48 mouse cellular contexts compared by ENCODE assay signal in genomic region chr11:109827946-109828345, GRCm38 (mm10). TPM values are rescaled to one million over a fixed set of nuclear protein-coding genes. Genes with fewer than 3 reads are reported as not detected.
"Had no signal": no experiment of that assay in that cellular context is flagged by ENCODE, and none has a peak within 500 bp of the region (broad histone marks: within the 10 kb centered on the region; RNA-seq: fewer than 3 reads in every experiment).

Gene 1700012B07Rik, minus strand, starts transcription at chr11:109828046.

- DNase-seq: heart, postnatal 10 days; heart, postnatal 14 days; heart, postnatal 36 days; kidney, adult 11 months; kidney, adult 18-20 months; kidney, adult 2 months; kidney, adult 8-10 months; kidney, adult 9 months; kidney, postnatal 10 days; kidney, postnatal 14 days; kidney, postnatal 25 days; kidney, postnatal 36 days; kidney, postnatal 4 days; layer of hippocampus, adult 9-11 months; layer of hippocampus, postnatal 36 days had no signal

- H3K4me1 ChIP-seq: heart, embryonic 10.5 days; heart, embryonic 12.5 days; heart, embryonic 13.5 days; heart, embryonic 15.5 days; hindbrain, embryonic 10.5 days; hindbrain, embryonic 13.5 days; hindbrain, embryonic 15.5 days; intestine, embryonic 15.5 days; kidney, embryonic 15.5 days had no signal

- H3K36me3 ChIP-seq: heart, embryonic 10.5 days; heart, embryonic 12.5 days; heart, embryonic 13.5 days; heart, embryonic 15.5 days; hindbrain, embryonic 10.5 days; hindbrain, embryonic 12.5 days; hindbrain, embryonic 13.5 days; hindbrain, embryonic 15.5 days; intestine, embryonic 15.5 days; kidney, embryonic 15.5 days had no signal

- H3K27ac ChIP-seq: heart, embryonic 10.5 days; heart, embryonic 13.5 days; heart, embryonic 15.5 days; hindbrain, embryonic 10.5 days; hindbrain, embryonic 12.5 days; hindbrain, embryonic 13.5 days; hindbrain, embryonic 14.5 days; hindbrain, embryonic 15.5 days; hindbrain, postnatal 0 days; intestine, embryonic 15.5 days; kidney, embryonic 15.5 days; kidney, postnatal 0 days; layer of hippocampus, adult 2 months had no signal

- H3K4me3 ChIP-seq: heart, embryonic 10.5 days; heart, embryonic 12.5 days; heart, embryonic 13.5 days; heart, embryonic 15.5 days; hindbrain, embryonic 10.5 days; hindbrain, embryonic 12.5 days; hindbrain, embryonic 13.5 days; hindbrain, embryonic 15.5 days; intestine, embryonic 15.5 days; kidney, embryonic 15.5 days; layer of hippocampus, adult 2 months had no signal

- H3K27me3 ChIP-seq: heart, embryonic 12.5 days; heart, embryonic 13.5 days; heart, embryonic 15.5 days; hindbrain, embryonic 12.5 days; hindbrain, embryonic 15.5 days; intestine, embryonic 15.5 days; kidney, embryonic 15.5 days had no signal

RNA-seq across cellular contexts. Expression of gene 1700012B07Rik, which starts in this region (rescaled TPM):
- total RNA-seq: heart, postnatal 10 days; heart, postnatal 14 days; heart, postnatal 25 days; heart, postnatal 36 days; hematopoietic stem cell, adult 5-6 weeks; hindbrain, postnatal 0 days; layer of hippocampus, adult 18-20 months; layer of hippocampus, adult 2 months; layer of hippocampus, adult 8-10 months; layer of hippocampus, postnatal 10 days; layer of hippocampus, postnatal 14 days; layer of hippocampus, postnatal 25 days; layer of hippocampus, postnatal 36 days; left cerebral cortex, adult 18-20 months had no signal
- polyA plus RNA-seq: heart, embryonic 10.5 days; heart, embryonic 11.5 days; heart, embryonic 12.5 days; heart, embryonic 13.5 days; heart, embryonic 14.5 days; heart, embryonic 15.5 days; heart, embryonic 16.5 days; heart, postnatal 0 days; hindbrain, embryonic 10.5 days; hindbrain, embryonic 11.5 days; hindbrain, embryonic 12.5 days; hindbrain, embryonic 13.5 days; hindbrain, embryonic 14.5 days; hindbrain, embryonic 15.5 days; hindbrain, embryonic 16.5 days; hindbrain, postnatal 0 days; intestine, embryonic 14.5 days; intestine, embryonic 15.5 days; intestine, embryonic 16.5 days; intestine, postnatal 0 days; kidney, adult 2 months; kidney, embryonic 14.5 days; kidney, embryonic 15.5 days; kidney, embryonic 16.5 days; kidney, postnatal 0 days had no signal
